Mouse (Mus musculus) C2C12 (cell line): ENCODE results near the gene Wdr45. TPM values are rescaled to one million over a fixed set of nuclear protein-coding genes. Genes with fewer than 3 reads are reported as not detected.
A peak's percentile ranks its signal among the peaks of the same experiment; 100 is the strongest.
"Not testable (repeated sequence)": the region's sequence is repeated elsewhere in the genome, so short reads cannot be mapped to it uniquely, and the experiment has no call there.

ENCODE experiments used
- H3K27me3 ChIP-seq: one replicate; pipeline ENCODE4 v1.6.1; 2011; ENCODE audit not compliant: control insufficient read depth, insufficient read depth, insufficient read length
- H3K36me3 ChIP-seq: one replicate; pipeline ENCODE4 v1.6.1; 2011; ENCODE audit not compliant: control insufficient read depth, insufficient read depth
- H3K4me3 ChIP-seq: one replicate; pipeline ENCODE4 v1.5.1; 2011; ENCODE audit warnings: mild to moderate bottlenecking, control low read depth; ENCODE audit not compliant: poor library complexity, insufficient read depth, severe bottlenecking
- H3K79me2 ChIP-seq: one replicate; pipeline ENCODE4 v1.6.1; 2011; ENCODE audit not compliant: control insufficient read depth, insufficient read depth
- H3K79me3 ChIP-seq: one replicate; pipeline ENCODE4 v1.6.1; 2011; ENCODE audit warnings: low read depth, control low read depth
- H3ac ChIP-seq: one replicate; pipeline ENCODE3; 2011; ENCODE audit warnings: low read depth; ENCODE audit not compliant: control insufficient read depth, insufficient read length
- CEBPB ChIP-seq: IDR thresholded peaks from one replicate; pipeline ENCODE4 v1.6.1; 2011; ENCODE audit warnings: low read depth, mild to moderate bottlenecking, control low read depth, moderate library complexity
- CTCF ChIP-seq: IDR thresholded peaks from one replicate; pipeline ENCODE4 v1.5.1; 2011; ENCODE audit not compliant: control insufficient read depth, insufficient read depth, insufficient read length
- FOSL1 ChIP-seq: IDR thresholded peaks from one replicate; pipeline ENCODE4 v1.8.0; 2011; ENCODE audit warnings: mild to moderate bottlenecking, low read length; ENCODE audit not compliant: poor library complexity, insufficient read depth, severe bottlenecking
- MAX ChIP-seq: IDR thresholded peaks from one replicate; pipeline ENCODE4 v1.6.1; 2011; ENCODE audit warnings: mild to moderate bottlenecking, control low read depth
- MYOD1 ChIP-seq: IDR thresholded peaks from one replicate; pipeline ENCODE4 v1.6.1; 2011; ENCODE audit warnings: low read depth; ENCODE audit not compliant: control insufficient read depth, insufficient read length
- MYOG ChIP-seq: IDR thresholded peaks from one replicate; pipeline ENCODE4 v1.6.1; 2011; ENCODE audit not compliant: control insufficient read depth, insufficient read length; ENCODE audit errors: extremely low read depth
- USF1 ChIP-seq: IDR thresholded peaks from one replicate; pipeline ENCODE4 v1.6.1; 2011; ENCODE audit warnings: low read depth, mild to moderate bottlenecking, control low read depth, moderate library complexity
- polyA plus RNA-seq: library from polyadenylated mRNA; unstranded; fragments of >200 nt; fragmentation: generic; extraction: Trizol; gene quantifications from one replicate; pipeline ENCODE4 v1.2.1, GENCODE M21; 2012; ENCODE audit warnings: missing spikeins

The Wdr45 gene
- polyA plus RNA-seq, 1 experiment, result 18.4 TPM

DNA sequence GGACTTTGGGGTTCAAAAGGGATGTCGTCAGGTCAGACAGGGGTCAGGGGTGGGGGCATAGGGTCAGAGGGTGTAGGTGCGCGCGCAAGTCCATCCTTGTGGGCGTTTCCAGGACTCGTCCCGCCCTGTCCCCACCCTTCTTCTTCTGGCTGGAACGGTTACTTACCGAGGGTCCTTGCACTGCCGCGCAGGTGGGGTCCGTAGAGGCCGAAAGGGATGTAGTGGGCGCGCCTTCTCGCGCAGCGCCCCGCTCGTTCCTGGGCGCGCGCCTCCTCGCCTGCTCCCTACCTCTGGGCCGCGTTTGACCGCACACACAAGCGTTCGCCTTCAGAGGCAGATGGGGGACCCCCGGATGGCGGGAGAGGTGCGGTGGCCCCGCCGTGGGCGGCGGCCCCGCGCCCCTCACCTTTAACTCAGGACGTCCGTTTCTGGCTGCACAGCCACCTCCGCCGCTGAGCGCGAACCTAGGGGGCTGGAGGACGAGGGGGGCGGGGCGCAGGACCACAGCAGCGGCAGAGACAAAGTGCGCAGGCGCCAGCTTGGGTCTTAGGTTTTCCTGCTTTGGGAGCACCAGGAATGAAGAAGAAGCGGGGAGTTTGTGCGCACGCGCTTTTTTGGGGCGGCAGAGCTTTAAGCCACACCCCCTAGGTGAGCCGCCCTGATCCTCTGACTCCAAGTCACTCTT, 36.4 kb downstream of the Wdr45 start, which contains the start of gene Ccdc120:
TSS of gene Ccdc120 (minus strand) at position 474 of the 685 bp plus-strand sequence.
- peak within 1 kb of the TSS; percentile 77 for H3ac ChIP-seq
- peaks cover 4% of the 10 kb centered on the region for H3K79me2 ChIP-seq
- no peaks in the 10 kb centered on the region for H3K36me3 ChIP-seq
- no peak for TF ChIP-seq MAX
- no peak for TF ChIP-seq MYOG
- no peak for TF ChIP-seq FOSL1
- TF ChIP-seq USF1, result no peak
- H3K79me3 ChIP-seq, result peaks cover 2% of the 10 kb centered on the region
- H3K4me3 ChIP-seq, result peak within 1 kb of the TSS; percentile 49
- H3K27me3 ChIP-seq, result no peaks in the 10 kb centered on the region

DNA sequence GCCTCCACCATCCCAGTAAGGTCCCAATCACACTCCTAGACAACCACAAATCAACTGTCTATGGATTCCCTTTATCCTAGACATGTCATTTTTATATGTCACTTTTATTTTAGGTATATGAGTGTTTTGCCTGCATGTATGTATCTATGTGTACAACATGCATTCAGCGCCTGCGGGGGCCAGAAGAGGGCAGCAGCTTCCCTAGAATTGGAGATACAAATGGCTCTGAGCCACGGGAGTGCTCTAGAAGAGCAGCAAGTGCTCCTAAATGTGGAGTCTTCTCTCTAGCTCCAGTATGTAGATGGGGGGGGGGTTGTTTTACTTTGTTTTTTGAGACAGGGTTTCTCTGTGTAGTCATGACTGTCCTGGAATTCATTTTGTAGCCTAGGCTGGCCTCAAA, 39.5 kb downstream of the Wdr45 start:
- H3K36me3 ChIP-seq, H3ac ChIP-seq, H3K79me2 ChIP-seq, H3K27me3 ChIP-seq, H3K79me3 ChIP-seq, H3K4me3 ChIP-seq: not testable (repeated sequence)

- Histone ChIP-seq H3K79me3 (peaks cover 21% of the 10 kb centered on the region), H3K27me3 (no peaks in the 10 kb centered on the region), H3ac (peak within 1 kb of the TSS; percentile 97), H3K36me3 (peaks cover 11% of the 10 kb centered on the region), H3K79me2 (peaks cover 42% of the 10 kb centered on the region), H3K4me3 (peak within 1 kb of the TSS; percentile 66)
- no peak for TF ChIP-seq USF1
Observed at GRCm38 (mm10) chrX:7762137-7762920, 48.2 kb downstream of the Wdr45 start, which contains the start of gene Tfe3. Gene Tfe3, plus strand, starts transcription at chrX:7762560.

- Histone ChIP-seq H3K27me3 (no peaks in the 10 kb centered on the region), H3K4me3 (peak overlapping the region; percentile 66)
- no peak for TF ChIP-seq USF1
- no peak for TF ChIP-seq FOSL1
- no peak for TF ChIP-seq CEBPB
- no peak for TF ChIP-seq CTCF
- TF ChIP-seq MAX, result no peak
- TF ChIP-seq MYOD1, result no peak
- no peak for TF ChIP-seq MYOG
Observed at GRCm38 (mm10) chrX:7762921-7763197, 48.7 kb downstream of the Wdr45 start.

DNA sequence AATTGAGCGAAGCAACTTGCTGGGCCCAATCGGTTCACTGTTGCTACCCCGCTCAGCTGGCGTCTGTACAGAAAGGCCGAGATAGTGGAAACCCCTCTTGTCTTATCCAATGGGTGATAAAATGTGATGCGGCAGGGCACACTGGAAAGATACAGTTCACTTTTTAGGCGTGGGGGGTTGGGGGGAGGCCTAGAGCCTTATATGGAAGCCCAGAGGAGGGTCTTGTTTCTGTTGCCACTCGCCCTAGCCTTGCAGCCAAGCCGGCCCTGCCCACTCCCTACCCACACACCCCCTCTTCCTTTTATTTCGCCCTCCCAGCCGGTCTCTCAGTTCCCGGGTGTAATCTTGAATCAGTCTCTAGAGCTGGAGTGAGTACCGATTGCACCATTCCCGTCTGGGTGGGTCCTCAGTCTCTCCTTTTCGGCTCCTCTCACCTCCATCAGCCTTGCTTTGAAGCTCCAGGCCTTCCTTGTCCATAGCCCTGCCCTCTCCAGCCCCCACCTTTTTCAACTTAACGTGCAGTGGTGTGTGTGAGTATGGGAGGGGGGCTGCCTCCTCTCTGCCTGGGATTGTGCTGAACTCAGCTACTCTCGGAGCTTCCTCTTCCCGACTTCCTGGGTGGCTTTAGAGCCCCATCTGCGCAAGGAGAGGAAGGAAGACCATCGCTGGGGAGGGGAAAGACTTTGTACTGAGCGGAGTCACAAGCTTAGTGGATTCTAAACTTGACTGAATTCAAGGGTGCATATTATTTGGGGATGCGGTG, 49.7 kb downstream of the Wdr45 start:
- peaks cover 21% of the 10 kb centered on the region for H3K79me3 ChIP-seq
- peak overlapping the region; percentile 97 for H3ac ChIP-seq
- H3K4me3 ChIP-seq, result peak overlapping the region; percentile 66
- no peak for TF ChIP-seq USF1
- TF ChIP-seq MAX, result no peak
- no peak for TF ChIP-seq CTCF
- no peak for TF ChIP-seq FOSL1
- TF ChIP-seq MYOD1, result no peak
- TF ChIP-seq MYOG, result no peak
- peak; percentile 44 for TF ChIP-seq CEBPB
- peaks cover 25% of the 10 kb centered on the region for H3K36me3 ChIP-seq
- no peaks in the 10 kb centered on the region for H3K27me3 ChIP-seq
- peaks cover 42% of the 10 kb centered on the region for H3K79me2 ChIP-seq

More at GRCm38 (mm10) chrX:7762921-7763197, 48.7 kb downstream of the Wdr45 start:
- Histone ChIP-seq H3K79me2 (peaks cover 42% of the 10 kb centered on the region), H3K36me3 (peaks cover 17% of the 10 kb centered on the region), H3K79me3 (peaks cover 21% of the 10 kb centered on the region), H3ac (peak overlapping the region; percentile 97)

DNA sequence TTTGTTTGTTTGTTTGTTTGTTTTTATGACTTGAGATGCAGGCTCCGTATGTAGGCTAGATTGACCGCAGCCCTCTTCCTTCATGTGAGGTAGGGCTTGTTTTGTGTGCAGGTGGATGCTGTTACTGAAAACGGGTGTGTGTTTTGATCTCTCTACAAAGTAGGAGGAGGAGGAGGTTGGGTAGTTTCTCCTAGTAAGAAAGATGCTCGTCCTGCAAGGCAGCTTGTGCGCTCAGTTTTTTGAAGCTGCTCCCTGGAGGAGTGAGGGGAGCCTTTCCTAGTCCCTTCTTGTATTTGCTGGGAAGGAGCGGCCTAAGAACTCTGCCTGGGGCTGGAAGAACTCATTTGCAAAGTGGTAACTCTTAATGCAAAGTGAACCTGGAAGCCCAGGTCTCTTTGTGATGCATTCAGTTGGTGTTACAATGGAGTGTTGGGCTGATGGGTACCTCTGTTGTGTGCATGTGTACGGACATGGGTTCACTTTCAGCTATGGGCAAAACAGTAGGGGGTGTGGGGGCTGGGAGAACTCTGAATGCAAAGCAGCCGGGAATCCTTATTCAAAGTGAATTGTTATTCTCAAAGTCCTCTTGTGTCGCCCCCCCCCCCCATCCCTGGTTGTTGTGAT, 50.6 kb downstream of the Wdr45 start:
- H3K27me3 ChIP-seq, result no peaks in the 10 kb centered on the region
- peaks cover 42% of the 10 kb centered on the region for H3K79me2 ChIP-seq
- H3K36me3 ChIP-seq, result peaks cover 33% of the 10 kb centered on the region
- H3K79me3 ChIP-seq, result peaks cover 21% of the 10 kb centered on the region
- peak overlapping the region; percentile 66 for H3K4me3 ChIP-seq
- peak overlapping the region; percentile 3 for H3ac ChIP-seq
- TF ChIP-seq FOSL1, result no peak
- TF ChIP-seq USF1, result no peak
- TF ChIP-seq MAX, result no peak
- no peak for TF ChIP-seq CEBPB
- no peak for TF ChIP-seq MYOG
- no peak for TF ChIP-seq MYOD1
- no peak for TF ChIP-seq CTCF
